Mouse (Mus musculus): Measurements from ENCODE around the gene Gm10964.
A peak's percentile ranks its signal among the peaks of the same experiment; 100 is the strongest.

The Gm10964 gene

GRCm38 (mm10) chr3:103734696-103735519, 4.3 kb upstream of the Gm10964 start:
- peak; percentile 37 for DNase-seq

DNA sequence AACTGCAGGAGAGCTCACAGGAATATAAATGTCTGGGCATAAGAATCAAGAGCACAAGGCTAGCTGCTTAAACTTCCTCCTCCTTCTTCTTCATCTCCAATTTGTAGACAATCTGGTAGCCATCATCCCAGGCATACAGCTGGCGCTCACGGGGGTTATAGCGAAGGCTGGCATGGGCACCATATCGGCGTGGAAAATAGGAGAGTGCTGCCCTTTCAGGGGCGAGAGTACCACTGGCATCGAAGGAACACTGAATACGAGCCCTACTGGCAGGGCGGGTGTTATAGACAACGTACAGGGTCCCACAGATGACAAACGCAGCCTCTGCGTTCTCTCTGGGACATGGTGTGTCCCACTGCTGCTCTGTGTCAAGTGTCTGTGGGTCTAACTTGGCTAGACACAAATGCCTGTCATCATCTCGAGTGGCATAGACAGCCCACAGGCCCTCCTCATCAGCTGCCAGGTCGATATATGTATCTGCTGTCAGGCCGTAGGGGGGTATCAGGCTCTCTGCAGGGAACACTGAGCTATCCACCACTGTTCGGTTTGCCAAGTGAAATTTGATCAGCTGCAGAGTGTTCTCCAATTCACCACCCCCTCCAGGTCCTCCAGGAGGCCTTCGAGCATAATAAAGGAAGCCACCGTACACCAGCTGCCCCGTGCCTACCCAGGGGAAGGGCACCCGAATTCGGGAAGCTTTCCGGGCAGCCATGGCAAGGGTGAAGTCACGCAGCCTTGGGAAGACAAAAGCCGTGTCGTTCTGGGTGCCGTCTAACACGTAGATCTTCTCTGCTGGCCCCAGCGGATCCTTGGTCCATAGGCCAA, 3.2 kb upstream of the Gm10964 start:
- no peak for DNase-seq

DNA sequence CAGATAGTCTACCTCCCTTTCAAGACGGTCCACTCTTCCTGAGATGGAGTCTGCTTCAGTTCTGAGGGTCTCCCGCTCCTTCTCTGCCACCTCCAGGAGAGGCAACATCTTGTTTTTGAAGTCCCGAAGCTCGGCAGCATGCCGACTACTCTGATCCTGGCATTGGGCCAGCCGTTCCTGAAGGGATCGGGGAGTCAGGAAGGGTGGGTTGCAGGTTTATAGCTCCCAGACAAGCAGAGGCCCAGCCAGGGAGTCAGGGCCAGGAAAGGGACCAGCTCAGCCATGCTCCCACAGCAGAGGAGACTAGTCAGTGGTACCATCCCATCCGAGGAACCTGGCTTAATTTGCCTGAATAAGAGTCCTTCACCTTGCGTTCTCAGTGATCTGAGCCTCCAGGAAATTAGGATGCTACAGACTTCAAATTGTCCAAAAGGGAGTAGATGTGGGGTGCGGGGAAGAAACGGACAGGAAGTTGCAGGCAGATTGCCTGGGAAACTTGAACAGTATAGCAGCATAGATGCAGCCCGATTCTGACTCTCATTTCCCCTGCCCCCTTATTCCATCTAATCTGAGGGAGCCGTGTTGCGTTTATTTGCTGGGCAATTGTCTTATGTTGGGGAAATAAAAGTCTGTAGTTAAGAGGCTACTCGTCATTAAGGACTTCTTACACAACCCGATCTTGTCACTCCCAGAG, 2.0 kb upstream of the Gm10964 start:
- no peak for DNase-seq

DNA sequence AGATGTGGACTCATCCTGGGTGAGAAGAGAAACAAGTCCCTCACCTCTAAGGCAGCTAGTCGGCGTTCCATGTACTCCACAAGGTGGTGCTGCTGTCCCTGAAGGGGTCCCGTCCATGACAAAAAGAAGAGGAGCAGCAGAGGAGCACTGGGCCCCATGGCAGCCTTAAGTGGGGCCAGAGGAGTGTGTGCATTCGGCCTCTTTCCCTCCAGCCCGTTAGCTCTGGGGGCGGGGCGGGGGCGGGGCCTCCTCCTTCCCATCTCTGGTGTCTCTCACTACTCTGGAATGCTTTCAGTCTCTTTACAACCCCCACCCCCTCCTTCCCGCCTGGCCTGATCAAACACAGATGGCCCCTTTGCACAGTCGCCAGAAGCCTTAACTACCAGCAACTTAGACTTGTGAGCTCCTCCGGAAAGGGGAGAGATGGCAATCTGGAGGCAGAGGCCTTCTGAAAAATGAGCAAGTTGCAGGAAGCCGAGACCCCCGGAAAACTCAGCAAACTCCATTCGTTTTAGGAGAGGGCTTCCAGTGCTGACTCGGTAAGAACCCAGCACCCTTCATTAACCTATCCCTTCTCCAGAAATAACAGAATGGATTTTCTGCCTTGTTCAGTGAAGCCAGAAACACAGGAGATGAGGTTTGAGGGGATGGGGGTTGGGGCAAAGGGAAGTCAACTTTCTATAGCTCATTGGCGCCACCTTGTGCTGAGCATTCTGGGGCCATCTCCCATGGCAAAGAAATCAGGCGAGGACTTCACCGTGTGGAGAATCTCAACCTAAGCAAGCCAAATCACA, 1.2 kb upstream of the Gm10964 start, which contains the start of gene Olfml3:
Gene Olfml3, minus strand, starts transcription at position 224 of the 794 bp plus-strand sequence.
- peak; percentile 90 for DNase-seq

GRCm38 (mm10) chr3:103740342-103740741, 1.2 kb downstream of the Gm10964 start:
- DNase-seq: no peak

DNA sequence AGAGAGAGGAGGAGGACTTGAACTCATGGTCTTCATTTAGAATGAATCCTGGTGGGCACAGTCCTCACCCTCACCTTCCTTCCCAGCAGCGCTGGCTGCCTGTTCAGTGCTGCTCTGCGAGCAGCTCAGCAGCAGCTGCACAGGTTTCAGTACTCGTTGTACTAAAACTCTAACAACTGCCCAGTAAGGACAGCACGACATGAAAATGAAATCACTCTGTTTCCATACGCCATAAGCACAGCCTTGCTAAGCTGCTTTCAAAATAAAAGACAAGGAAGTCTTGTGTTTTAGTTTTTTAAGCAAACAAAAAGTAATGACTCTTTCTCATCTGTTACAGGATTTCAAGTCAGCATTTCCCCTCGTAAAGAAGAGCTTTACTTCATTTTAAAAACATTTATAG, 4.0 kb downstream of the Gm10964 start:
- DNase-seq: no peak

GRCm38 (mm10) chr3:103745001-103745770, 6.0 kb downstream of the Gm10964 start:
- DNase-seq: no peak

DNA sequence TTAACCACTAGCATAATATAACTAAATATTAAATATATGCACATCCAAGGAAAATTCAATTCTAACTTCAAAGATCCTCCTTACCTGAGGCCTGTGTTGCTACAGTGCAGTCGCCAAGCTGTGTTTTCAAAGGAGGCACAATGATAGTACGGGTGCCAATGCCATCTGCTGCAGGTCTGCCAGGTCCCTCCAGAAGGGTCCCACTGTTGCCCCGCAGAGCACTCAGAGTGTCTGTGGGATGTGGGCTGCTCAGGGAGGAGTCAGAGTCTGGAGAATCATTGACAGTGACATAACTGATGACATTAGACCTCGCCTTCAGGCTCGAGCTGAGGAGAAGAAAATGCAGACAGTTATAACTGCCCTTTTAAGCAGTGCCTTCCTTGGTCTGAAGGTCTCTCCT, 7.5 kb downstream of the Gm10964 start:
- no peak for DNase-seq

- no peak for DNase-seq
Observed at GRCm38 (mm10) chr3:103751558-103751957, 12.4 kb downstream of the Gm10964 start.

GRCm38 (mm10) chr3:103755351-103755750, 16.2 kb downstream of the Gm10964 start:
- no peak for DNase-seq

GRCm38 (mm10) chr3:103756920-103757319, 17.8 kb downstream of the Gm10964 start:
- no peak for DNase-seq

DNA sequence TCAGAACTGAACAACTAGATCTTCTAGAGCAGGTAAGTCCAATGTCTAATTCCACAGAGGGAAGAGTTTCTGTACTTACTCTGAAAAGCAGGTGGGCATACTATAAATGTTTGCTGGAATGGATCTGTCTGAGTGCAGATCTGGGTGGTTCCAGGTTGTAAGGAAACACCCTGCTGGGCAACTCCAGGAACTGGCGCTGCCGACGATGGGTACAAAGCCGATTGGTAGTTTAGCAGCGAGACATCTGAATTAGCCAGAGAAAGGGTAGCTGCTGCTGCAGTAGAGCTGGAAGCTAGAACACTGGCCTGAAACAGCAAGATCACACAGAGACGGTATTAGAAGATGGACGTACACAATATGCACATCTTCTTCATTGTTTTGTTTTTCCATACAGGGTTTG, 19.3 kb downstream of the Gm10964 start:
- no peak for DNase-seq

DNA sequence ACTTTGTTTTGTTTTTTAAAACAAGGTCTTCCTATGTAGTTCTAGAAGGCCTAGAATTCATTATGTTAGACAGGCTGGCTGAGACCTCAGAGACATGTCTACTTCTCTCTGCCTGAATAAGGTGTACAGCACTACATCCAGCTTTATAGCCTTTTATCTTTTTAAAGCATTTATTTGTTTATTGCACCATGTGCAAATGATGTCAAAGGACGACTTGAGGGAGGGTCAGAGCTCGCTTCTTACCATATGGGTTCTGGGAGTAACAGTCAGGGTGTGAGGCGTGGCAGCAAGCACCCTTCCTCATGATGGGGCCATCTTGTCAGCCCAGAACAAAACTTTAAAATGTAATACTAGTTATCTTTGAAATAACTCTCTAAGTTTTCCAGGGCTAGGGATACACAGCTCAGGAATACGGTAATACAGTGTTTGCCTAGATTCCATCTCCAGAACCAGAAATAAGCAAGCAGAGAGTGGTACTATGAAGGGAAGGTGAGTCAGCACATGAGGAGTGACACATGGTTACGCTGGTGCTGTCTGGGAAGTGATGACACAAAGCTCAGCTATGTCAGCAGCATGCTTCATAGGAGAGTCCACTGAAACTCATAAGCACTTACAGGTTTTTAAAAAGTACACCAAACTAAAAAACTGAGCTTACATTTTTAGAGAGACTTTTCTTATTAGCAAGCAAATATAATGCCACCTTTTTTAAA, 20.2 kb downstream of the Gm10964 start:
- no peak for DNase-seq

GRCm38 (mm10) chr3:103766789-103767188, 27.6 kb downstream of the Gm10964 start:
- DNase-seq: no peak

GRCm38 (mm10) chr3:103771531-103772130, 32.5 kb downstream of the Gm10964 start:
- DNase-seq: no peak

- no peak for DNase-seq
Observed at GRCm38 (mm10) chr3:103772846-103773245, 33.7 kb downstream of the Gm10964 start.

DNA sequence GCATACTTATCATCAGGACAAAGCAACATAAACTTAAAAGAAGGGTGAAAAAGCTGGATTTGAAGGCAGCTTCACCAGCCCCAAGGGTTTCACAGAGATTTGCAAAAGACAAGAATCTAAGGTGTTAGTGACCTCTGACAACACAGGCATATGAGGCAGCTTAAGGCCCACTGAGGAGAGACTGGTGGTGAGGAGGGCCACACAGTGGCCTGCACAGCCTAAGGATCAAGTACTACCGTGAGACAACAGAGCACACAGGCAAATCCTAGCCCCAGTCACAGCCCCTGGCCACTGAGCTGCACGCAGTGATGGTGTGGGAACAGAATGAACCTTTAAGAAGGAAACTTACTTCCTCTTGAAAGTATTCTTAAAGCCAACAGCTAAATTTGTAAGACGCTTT, 34.3 kb downstream of the Gm10964 start:
- DNase-seq: no peak

GRCm38 (mm10) chr3:103774009-103774408, 34.8 kb downstream of the Gm10964 start:
- DNase-seq: no peak

DNA sequence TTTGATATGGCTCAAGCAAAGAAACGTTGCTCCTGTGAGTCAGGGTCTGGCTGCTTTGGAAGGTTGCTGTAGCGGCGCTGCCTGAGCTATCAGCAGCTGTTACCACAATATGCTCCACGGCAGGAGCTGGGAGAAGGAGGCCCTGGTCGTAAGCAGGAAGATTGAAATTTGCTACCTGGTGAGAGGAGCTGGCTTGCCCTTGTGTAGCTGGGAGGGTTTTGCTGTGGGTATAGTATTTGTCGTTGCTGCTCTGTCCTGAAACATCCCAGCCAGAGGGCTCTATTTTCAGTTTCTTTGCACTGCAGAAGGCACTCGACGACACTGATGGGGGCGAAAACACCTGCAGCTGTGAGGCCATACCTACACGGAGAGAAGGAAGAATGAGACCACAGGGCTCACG, 38.8 kb downstream of the Gm10964 start:
- DNase-seq: no peak

GRCm38 (mm10) chr3:103778660-103779059, 39.5 kb downstream of the Gm10964 start:
- DNase-seq: no peak

DNA sequence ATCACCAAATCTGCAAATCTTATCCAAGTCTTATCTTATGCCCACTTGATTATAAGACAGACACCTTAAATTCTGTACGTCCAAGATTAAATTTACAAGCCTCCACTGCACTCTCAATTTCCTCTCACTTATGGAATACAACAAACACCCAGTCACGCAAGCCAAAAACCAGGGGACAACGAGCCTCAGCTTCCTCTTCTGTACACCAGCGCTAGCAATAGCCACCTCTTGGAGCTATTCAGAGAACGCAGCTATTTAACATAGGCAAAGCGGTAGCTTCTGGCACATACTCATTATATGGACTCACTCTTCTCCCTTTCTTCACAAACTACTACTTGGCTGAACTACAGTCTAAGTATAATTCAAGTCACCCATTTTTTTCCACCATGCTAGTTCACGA, 40.0 kb downstream of the Gm10964 start:
- DNase-seq: no peak

Measured in retina, postnatal 1 day (tissue).